Mouse (Mus musculus) heart, postnatal 0 days (tissue): ENCODE measurements around the gene Gm49510. TPM values are rescaled to one million over a fixed set of nuclear protein-coding genes. Genes with fewer than 3 reads are reported as not detected.

Source experiments
- ATAC-seq: fragments of 200-750 bp; cut with Nextera tagmentation; 2 replicates; pipeline ENCODE4 v1.8.0; 2017; ENCODE audit warnings: low read depth, moderate number of reproducible peaks, moderate library complexity; ENCODE audit not compliant: insufficient read depth
- DNase-seq: peaks from one replicate; pipeline ENCODE4 v3.0.0-alpha.2; 2016; ENCODE audit warnings: low spot score
- H3K27ac ChIP-seq: fragments of 300-500 bp; sonication (generic); 2 replicates; pipeline ENCODE4 v1.5.1; 2014; ENCODE audit warnings: low read depth, mild to moderate bottlenecking
- H3K27me3 ChIP-seq: fragments of 300-500 bp; sonication (generic); 2 replicates; pipeline ENCODE4 v1.6.1; 2014; ENCODE audit warnings: low read length, mixed read lengths; ENCODE audit not compliant: control insufficient read depth, insufficient read depth
- H3K36me3 ChIP-seq: fragments of 300-500 bp; sonication (generic); replicated peaks from 2 replicates; pipeline ENCODE4 v1.6.1; 2014; ENCODE audit warnings: low read length, mixed read lengths; ENCODE audit not compliant: control insufficient read depth, insufficient read depth
- H3K4me1 ChIP-seq: fragments of 300-500 bp; sonication (generic); 2 replicates; pipeline ENCODE4 v1.6.1; 2014; ENCODE audit warnings: antibody characterized with exemption; ENCODE audit not compliant: control insufficient read depth, insufficient read depth
- H3K4me2 ChIP-seq: fragments of 300-500 bp; sonication (generic); 2 replicates; pipeline ENCODE4 v1.6.1; 2014; ENCODE audit warnings: low read depth, mild to moderate bottlenecking, low read length, moderate library complexity
- H3K4me3 ChIP-seq: fragments of 300-500 bp; sonication (generic); 2 replicates; pipeline ENCODE4 v1.5.1; 2014; ENCODE audit warnings: low read depth, low read length
- H3K9ac ChIP-seq: fragments of 300-500 bp; sonication (generic); replicated peaks from 2 replicates; pipeline ENCODE4 v1.6.1; 2014; ENCODE audit warnings: low read depth, low read length, mixed read lengths
- H3K9me3 ChIP-seq: fragments of 300-500 bp; sonication (generic); replicated peaks from 2 replicates; pipeline ENCODE4 v1.6.1; 2016; ENCODE audit warnings: low read length; ENCODE audit not compliant: control insufficient read depth
- CTCF ChIP-seq: IDR thresholded peaks from 2 replicates; pipeline ENCODE4 v1.5.1; 2016; ENCODE audit warnings: antibody characterized with exemption, control low read depth, low read depth
- EP300 ChIP-seq: IDR thresholded peaks from 2 replicates; pipeline ENCODE4 v1.6.1; 2016; ENCODE audit warnings: antibody characterized with exemption, low read depth
- WGBS: fragments of 180-500 bp; shearing (Covaris S2); extraction: QIAGEN DNeasy Blood & Tissue Kit; methylation state at CpG from one replicate; pipeline ENCODE4 v1.1.7; 2014; 5-methylcytosine and 5-hydroxymethylcytosine counted together
- polyA plus RNA-seq: library from polyadenylated mRNA; unstranded; fragments of >200 nt; fragmentation: Nextera tagmentation; extraction: Ambion mirVana; gene quantifications from 2 replicates; pipeline ENCODE4 v1.2.1, GENCODE M21; 2015
- total RNA-seq: library from RNA; depleted of rRNA; stranded (reverse); fragments of >200 nt; gene quantifications from 2 replicates; pipeline ENCODE4 v1.2.3, GENCODE M21; 2014; ENCODE audit warnings: low replicate concordance

The Gm49510 gene
- total and polyA plus RNA-seq, 2 experiments from 2014 or later = 0.18 TPM; not detected in 1

- 69% methylated on average over 7 of the region's 7 CpGs for WGBS
- ATAC-seq (no peak), DNase-seq (no peak)
- Histone ChIP-seq H3K36me3 (no peaks in the 10 kb centered on the region), H3K9ac (no peak overlapping the region), H3K27ac (no peak overlapping the region), H3K4me1 (no peaks in the 10 kb centered on the region), H3K4me2 (no peak overlapping the region), H3K27me3 (no peaks in the 10 kb centered on the region), H3K9me3 (no peaks in the 10 kb centered on the region), H3K4me3 (no peak overlapping the region)
- TF ChIP-seq EP300 = no peak
- TF ChIP-seq CTCF = no peak
Measured at GRCm38 (mm10) chr15:78857009-78857408, 42.5 kb upstream of the Gm49510 start.

GRCm38 (mm10) chr15:78859311-78859710 is 40.2 kb upstream of the Gm49510 start:
- Histone ChIP-seq H3K36me3 (no peaks in the 10 kb centered on the region), H3K4me3 (no peak overlapping the region), H3K27me3 (no peaks in the 10 kb centered on the region), H3K4me1 (peaks cover 4% of the 10 kb centered on the region; the same call in 1 of the 2 replicates), H3K9me3 (no peaks in the 10 kb centered on the region), H3K27ac (no peak overlapping the region), H3K4me2 (no peak overlapping the region), H3K9ac (no peak overlapping the region)
- TF ChIP-seq EP300 = no peak
- TF ChIP-seq CTCF = no peak
- no peak for ATAC-seq
- DNase-seq = no peak
- 57% methylated on average over 4 of the region's 4 CpGs for WGBS

GRCm38 (mm10) chr15:78859714-78860113 is 39.8 kb upstream of the Gm49510 start:
- Histone ChIP-seq H3K4me3 (no peak overlapping the region), H3K4me1 (peaks cover 4% of the 10 kb centered on the region; the same call in 1 of the 2 replicates), H3K9me3 (no peaks in the 10 kb centered on the region), H3K36me3 (no peaks in the 10 kb centered on the region), H3K27me3 (no peaks in the 10 kb centered on the region), H3K27ac (no peak overlapping the region), H3K9ac (no peak overlapping the region), H3K4me2 (no peak overlapping the region)
- ATAC-seq = no peak
- TF ChIP-seq EP300 (no peak), CTCF (no peak)
- WGBS = 51% methylated on average over 6 of the region's 6 CpGs
- DNase-seq = no peak

GRCm38 (mm10) chr15:78862280-78862679 is 37.2 kb upstream of the Gm49510 start:
- peaks cover 4% of the 10 kb centered on the region; the same call in 1 of the 2 replicates for H3K4me1 ChIP-seq
- no peak overlapping the region for H3K9ac ChIP-seq
- 80% methylated on average over 5 of the region's 5 CpGs for WGBS

GRCm38 (mm10) chr15:78863154-78863553 is 36.3 kb upstream of the Gm49510 start:
- Histone ChIP-seq H3K36me3 (no peaks in the 10 kb centered on the region), H3K27ac (no peak overlapping the region), H3K27me3 (no peaks in the 10 kb centered on the region), H3K4me1 (peaks cover 4% of the 10 kb centered on the region; the same call in 1 of the 2 replicates), H3K4me3 (no peak overlapping the region), H3K9me3 (no peaks in the 10 kb centered on the region), H3K9ac (no peak overlapping the region), H3K4me2 (no peak overlapping the region)
- ATAC-seq (no peak), DNase-seq (no peak)
- WGBS = 65% methylated on average over 2 of the region's 2 CpGs
- TF ChIP-seq EP300 = no peak
- no peak for TF ChIP-seq CTCF

More at GRCm38 (mm10) chr15:78862280-78862679, 37.2 kb upstream of the Gm49510 start:
- H3K27ac ChIP-seq = no peak overlapping the region
- no peak overlapping the region for H3K4me3 ChIP-seq
- ATAC-seq (no peak), DNase-seq (no peak)
- no peak overlapping the region for H3K4me2 ChIP-seq
- no peaks in the 10 kb centered on the region for H3K36me3 ChIP-seq
- H3K9me3 ChIP-seq = no peaks in the 10 kb centered on the region
- no peaks in the 10 kb centered on the region for H3K27me3 ChIP-seq
- TF ChIP-seq CTCF = no peak
- no peak for TF ChIP-seq EP300

- no peaks in the 10 kb centered on the region for H3K36me3 ChIP-seq
- DNase-seq = no peak
- no peaks in the 10 kb centered on the region for H3K9me3 ChIP-seq
- no peak for ATAC-seq
- H3K4me2 ChIP-seq = no peak overlapping the region
- H3K27me3 ChIP-seq = no peaks in the 10 kb centered on the region
- no peak overlapping the region for H3K9ac ChIP-seq
- no peak overlapping the region for H3K4me3 ChIP-seq
- H3K27ac ChIP-seq = no peak overlapping the region
- 58% methylated on average over 13 of the region's 13 CpGs for WGBS
- no peak for TF ChIP-seq EP300
- no peak for TF ChIP-seq CTCF
- peaks cover 4% of the 10 kb centered on the region; the same call in 1 of the 2 replicates for H3K4me1 ChIP-seq
Measured at GRCm38 (mm10) chr15:78863852-78864253, 35.6 kb upstream of the Gm49510 start.
